Mouse (Mus musculus) heart, adult 2 months (tissue): ENCODE measurements around the gene Vipr1. TPM values are rescaled to one million over a fixed set of nuclear protein-coding genes. Genes with fewer than 3 reads are reported as not detected.
A peak's percentile ranks its signal among the peaks of the same experiment; 100 is the strongest.

ENCODE experiments used
- DNase-seq, 2 experiments: peaks; one replicate each; pipeline ENCODE4 v3.0.0; 2021
- H3K27ac ChIP-seq: fragments of 200-600 bp; 2 replicates; pipeline ENCODE4 v1.8.1; 2022
- H3K27me3 ChIP-seq: fragments of 200-500 bp; 2 replicates; pipeline ENCODE4 v1.6.1; 2012; ENCODE audit warnings: mild to moderate bottlenecking, low read length, inconsistent platforms, mixed read lengths; ENCODE audit not compliant: control insufficient read depth, insufficient read depth
- H3K36me3 ChIP-seq: fragments of 200-500 bp; 2 replicates; pipeline ENCODE4 v1.6.1; 2012; ENCODE audit warnings: low read length, inconsistent platforms; ENCODE audit not compliant: control insufficient read depth, insufficient read depth
- H3K4me1 ChIP-seq: fragments of 200-500 bp; 2 replicates; pipeline ENCODE4 v1.6.1; 2011; ENCODE audit warnings: low read length; ENCODE audit not compliant: control insufficient read depth, insufficient read depth
- H3K4me3 ChIP-seq: fragments of 200-600 bp; 2 replicates; pipeline ENCODE4 v1.8.1; 2022
- H3K79me2 ChIP-seq: fragments of 200-500 bp; replicated peaks from 2 replicates; pipeline ENCODE4 v1.6.1; 2012; ENCODE audit warnings: mild to moderate bottlenecking, inconsistent platforms, low read length, moderate library complexity, mixed read lengths; ENCODE audit not compliant: control insufficient read depth, insufficient read depth
- H3K9ac ChIP-seq: fragments of 200-500 bp; 2 replicates; pipeline ENCODE4 v1.6.1; 2012; ENCODE audit warnings: low read depth, mild to moderate bottlenecking, control low read depth, inconsistent platforms, low read length, mixed read lengths
- CTCF ChIP-seq: fragments of 200-600 bp; IDR thresholded peaks from 2 replicates; pipeline ENCODE4 v1.8.1; 2022; ENCODE audit warnings: antibody characterized with exemption, mild to moderate bottlenecking, moderate library complexity
- EP300 ChIP-seq: fragments of 200-500 bp; IDR thresholded peaks from 2 replicates; pipeline ENCODE4 v1.6.1; 2011; ENCODE audit warnings: low read depth, low read length, control low read depth; ENCODE audit not compliant: insufficient read depth
- POLR2A ChIP-seq: fragments of 200-500 bp; IDR thresholded peaks from 2 replicates; pipeline ENCODE4 v1.6.1; 2011; ENCODE audit warnings: mild to moderate bottlenecking, low read depth, low read length, control low read depth; ENCODE audit not compliant: insufficient read depth
- WGBS: fragments of 180-500 bp; shearing (Covaris S2); methylation state at CpG from one replicate; pipeline ENCODE4 v1.1.7; 2018; 5-methylcytosine and 5-hydroxymethylcytosine counted together
- intact Hi-C: fragments of 180-260 bp; cut with DNase I; formaldehyde crosslinking; loops from one replicate; pipeline ENCODE4 v1.15.1; 2025
- polyA plus RNA-seq: library from polyadenylated mRNA; depleted of rRNA; stranded (reverse); fragments of >200 nt; gene quantifications from 2 replicates; pipeline ENCODE4 v1.2.3, GENCODE M21; 2012
- total RNA-seq, 2 experiments: library from RNA; stranded (reverse); gene quantifications; 2 replicates each; pipeline ENCODE4 v1.2.3; 2021

Gene Vipr1
- total and polyA plus RNA-seq, 3 experiments: 0.45 to 1.4 (median 1.2) TPM

DNA sequence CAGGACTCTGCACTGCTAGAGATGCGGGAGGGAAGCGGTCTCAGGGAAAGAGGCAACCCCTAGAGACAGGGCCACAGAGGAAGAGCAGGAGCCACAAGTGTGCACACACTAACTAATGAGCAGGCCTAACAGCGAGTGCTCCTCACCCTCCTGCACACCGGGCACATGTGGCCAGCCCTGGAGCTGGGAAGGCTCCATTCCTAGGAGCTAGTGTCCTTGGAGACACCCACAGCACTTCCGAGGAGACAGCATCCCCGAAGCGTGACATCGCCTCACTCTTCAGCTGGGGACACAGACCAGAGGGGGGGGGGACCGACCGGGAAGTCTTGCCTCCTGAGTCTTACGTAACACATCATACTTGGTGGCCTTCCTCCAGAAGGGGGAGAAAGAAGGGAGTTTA, 25.3 kb downstream of the Vipr1 start:
- Histone ChIP-seq H3K27ac (no peak overlapping the region), H3K4me3 (no peak overlapping the region), H3K27me3 (no peaks in the 10 kb centered on the region), H3K79me2 (no peaks in the 10 kb centered on the region), H3K9ac (no peak overlapping the region), H3K36me3 (no peaks in the 10 kb centered on the region), H3K4me1 (peaks cover 8% of the 10 kb centered on the region)
- no peak for DNase-seq
- 73% methylated on average over 11 of the region's 11 CpGs for WGBS
- TF ChIP-seq EP300: no peak
- TF ChIP-seq CTCF: no peak
- no peak for TF ChIP-seq POLR2A
- intact Hi-C loops: no loop called here

- no peaks in the 10 kb centered on the region for H3K27me3 ChIP-seq
- no peaks in the 10 kb centered on the region for H3K79me2 ChIP-seq
- peaks cover 10% of the 10 kb centered on the region for H3K4me1 ChIP-seq
- DNase-seq: peak; percentile 72 to 76
- no peaks in the 10 kb centered on the region for H3K36me3 ChIP-seq
- no peak for TF ChIP-seq POLR2A
- peak; percentile 79 for TF ChIP-seq CTCF
- TF ChIP-seq EP300: 0 out of 2 replicates have a peak, but pooled peaks have one; percentile 20
- peak overlapping the region; percentile 23 for H3K9ac ChIP-seq
- no peak overlapping the region; the same call in 1 of the 2 replicates for H3K4me3 ChIP-seq
- intact Hi-C loops: no loop called here
- no peak overlapping the region for H3K27ac ChIP-seq
- 1% methylated on average over 28 of the region's 28 CpGs for WGBS
Observed at GRCm38 (mm10) chr9:121669348-121669791, 26.9 kb downstream of the Vipr1 start.

GRCm38 (mm10) chr9:121671300-121671699, 28.8 kb downstream of the Vipr1 start:
- H3K27ac ChIP-seq: no peak overlapping the region; the same call in 1 of the 2 replicates
- H3K4me1 ChIP-seq: peaks cover 10% of the 10 kb centered on the region
- intact Hi-C loops: loop anchor here (5.0 kb wide), 2 partner anchors 194 to 424 kb away; no protein-coding TSS in a partner anchor
- WGBS: 45% methylated on average over 7 of the region's 7 CpGs
- no peak overlapping the region for H3K9ac ChIP-seq
- no peaks in the 10 kb centered on the region for H3K79me2 ChIP-seq
- peak; percentile 49 to 59 for DNase-seq
- H3K4me3 ChIP-seq: no peak overlapping the region
- no peak for TF ChIP-seq EP300
- TF ChIP-seq CTCF: peak; percentile 87
- no peaks in the 10 kb centered on the region for H3K36me3 ChIP-seq
- H3K27me3 ChIP-seq: no peaks in the 10 kb centered on the region

DNA sequence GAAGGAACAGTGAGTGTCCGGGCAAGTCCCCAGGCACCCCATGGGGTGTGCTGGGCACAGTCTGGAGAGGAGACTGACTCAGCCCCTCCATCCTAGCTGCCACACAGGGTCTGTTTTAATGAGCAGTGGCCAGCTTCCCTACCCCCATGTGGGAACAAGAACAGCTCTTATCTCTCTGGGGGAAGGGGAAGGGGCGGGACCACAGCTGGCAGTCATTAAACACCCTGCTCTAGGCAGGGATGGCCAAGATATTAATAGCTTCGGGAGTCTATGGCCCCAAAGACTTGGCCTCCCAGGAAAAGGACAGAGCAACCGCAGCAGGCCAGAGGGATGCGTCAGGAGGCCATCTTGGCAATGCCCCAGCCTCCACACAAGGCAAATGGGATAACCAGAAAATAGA, 29.8 kb downstream of the Vipr1 start:
- peak overlapping the region; percentile 12; the same call in 1 of the 2 replicates for H3K9ac ChIP-seq
- no peak overlapping the region for H3K4me3 ChIP-seq
- peak; percentile 51 to 71 for DNase-seq
- TF ChIP-seq POLR2A (no peak), EP300 (0 out of 2 replicates have a peak, but pooled peaks have one; percentile 27), CTCF (no peak)
- peak overlapping the region; percentile 51 for H3K27ac ChIP-seq
- intact Hi-C loops: loop anchor here (5.0 kb wide), 2 partner anchors 195 to 425 kb away; no protein-coding TSS in a partner anchor
- H3K27me3 ChIP-seq: no peaks in the 10 kb centered on the region
- peaks cover 10% of the 10 kb centered on the region for H3K4me1 ChIP-seq
- no peaks in the 10 kb centered on the region for H3K36me3 ChIP-seq
- no peaks in the 10 kb centered on the region for H3K79me2 ChIP-seq
- 8% methylated on average over 5 of the region's 5 CpGs for WGBS

GRCm38 (mm10) chr9:121673716-121674115, 31.2 kb downstream of the Vipr1 start:
- H3K4me3 ChIP-seq: no peak overlapping the region
- no peak overlapping the region for H3K27ac ChIP-seq
- H3K9ac ChIP-seq: no peak overlapping the region
- no peaks in the 10 kb centered on the region for H3K27me3 ChIP-seq
- no peaks in the 10 kb centered on the region for H3K79me2 ChIP-seq
- WGBS: 88% methylated on average over 5 of the region's 5 CpGs
- no peak for TF ChIP-seq EP300
- TF ChIP-seq POLR2A: no peak
- TF ChIP-seq CTCF: no peak
- peaks cover 10% of the 10 kb centered on the region for H3K4me1 ChIP-seq
- no peaks in the 10 kb centered on the region for H3K36me3 ChIP-seq
- no peak for DNase-seq
- intact Hi-C loops: loop anchor here (5.0 kb wide), 2 partner anchors 196 to 426 kb away; no protein-coding TSS in a partner anchor

GRCm38 (mm10) chr9:121675011-121675410, 32.5 kb downstream of the Vipr1 start:
- Histone ChIP-seq H3K9ac (no peak overlapping the region), H3K27me3 (no peaks in the 10 kb centered on the region), H3K27ac (no peak overlapping the region), H3K36me3 (no peaks in the 10 kb centered on the region), H3K4me3 (no peak overlapping the region), H3K4me1 (peaks cover 10% of the 10 kb centered on the region), H3K79me2 (no peaks in the 10 kb centered on the region)
- intact Hi-C loops: no loop called here
- 73% methylated on average over 9 of the region's 9 CpGs for WGBS
- peak in 1 of 2 experiments; percentile 37 for DNase-seq
- TF ChIP-seq EP300 (no peak), CTCF (no peak), POLR2A (no peak)
